Mouse (Mus musculus): ENCODE data around the gene Ankrd65. TPM values are rescaled to one million over a fixed set of nuclear protein-coding genes. Genes with fewer than 3 reads are reported as not detected.

Ankrd65 gene
- polyA plus RNA-seq, 1 experiment from 2014 or later = not detected

DNA sequence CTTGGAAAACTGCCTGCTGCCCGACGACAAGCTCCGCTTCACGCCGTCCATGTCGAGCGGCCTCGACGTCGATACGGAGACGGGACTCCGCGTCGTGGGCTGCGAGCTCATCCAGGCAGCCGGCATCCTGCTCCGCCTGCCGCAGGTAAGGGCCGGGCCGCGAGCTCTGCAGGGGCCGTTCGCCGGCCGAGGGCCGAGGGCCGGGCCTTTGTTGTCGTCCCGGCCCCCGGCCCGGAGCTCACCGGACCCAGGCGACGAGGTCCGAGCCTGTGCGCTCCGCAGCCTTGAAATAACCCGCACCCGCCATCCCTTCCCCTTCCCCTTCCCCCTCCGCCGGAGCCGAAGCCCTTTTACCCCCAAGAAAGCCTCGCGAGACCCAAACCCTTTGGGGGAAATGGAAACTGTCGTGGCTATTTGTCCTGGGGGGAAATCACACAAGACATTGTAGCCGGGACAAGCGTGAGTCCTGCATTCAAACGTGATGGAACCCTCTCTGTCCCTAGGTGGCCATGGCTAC, 22.5 kb downstream of the Ankrd65 start:
- H3K36me3 ChIP-seq (ENCODE audit: control insufficient read depth, insufficient read depth, low read length) = peaks cover 75% of the 10 kb centered on the region
- ATAC-seq (replicated peaks; ENCODE audit: low FRiP score, low TSS enrichment, low read depth) (peak; percentile 44), DNase-seq (ENCODE audit: low spot score) (peak; percentile 73)
- H3K4me1 ChIP-seq (replicated peaks; ENCODE audit: control insufficient read depth, insufficient read depth, low read length) = peaks cover 20% of the 10 kb centered on the region
- peak overlapping the region; percentile 100 for H3K4me3 ChIP-seq (ENCODE audit: low read depth, low read length)
- peak overlapping the region; percentile 93 for H3K27ac ChIP-seq (ENCODE audit: low read depth)
- WGBS = under 1% methylated on average over 47 of the region's 49 CpGs
- no peaks in the 10 kb centered on the region for H3K9me3 ChIP-seq (ENCODE audit: control insufficient read depth, low read length)
- no peaks in the 10 kb centered on the region for H3K27me3 ChIP-seq (replicated peaks; ENCODE audit: control insufficient read depth, insufficient read depth, low read length)
- H3K4me2 ChIP-seq (ENCODE audit: low read length) = peak overlapping the region; percentile 97
- H3K9ac ChIP-seq (ENCODE audit: low read length) = peak overlapping the region; percentile 99

DNA sequence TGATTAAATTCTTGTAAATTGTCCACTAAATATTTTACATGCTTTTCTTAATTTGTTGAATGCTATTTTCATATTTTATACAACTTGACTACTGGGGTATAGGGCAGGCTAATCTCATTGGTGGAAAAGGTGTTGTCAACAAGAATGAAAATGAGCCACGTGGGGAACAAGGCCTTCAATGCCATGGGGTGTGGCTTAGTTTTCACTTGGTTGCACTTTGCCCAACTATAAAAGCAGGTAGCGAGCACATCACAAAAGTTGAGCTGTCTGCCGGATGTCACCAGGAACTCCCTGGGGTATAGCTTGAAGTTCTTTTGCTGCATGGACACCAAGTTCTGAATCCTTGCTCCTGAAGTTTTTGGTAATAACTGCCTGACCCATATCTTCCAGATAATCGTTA, 27.3 kb downstream of the Ankrd65 start:
- peaks cover 91% of the 10 kb centered on the region for H3K36me3 ChIP-seq (ENCODE audit: control insufficient read depth, insufficient read depth, low read length)
- no peak for DNase-seq (ENCODE audit: low spot score)
- 79% methylated on average over 4 of the region's 4 CpGs for WGBS

GRCm38 (mm10) chr4:155821025-155821424, 30.8 kb downstream of the Ankrd65 start:
- no peaks in the 10 kb centered on the region for H3K9me3 ChIP-seq (ENCODE audit: control insufficient read depth, low read length)
- no peak overlapping the region for H3K9ac ChIP-seq (ENCODE audit: low read length)
- no peak overlapping the region for H3K4me2 ChIP-seq (ENCODE audit: low read length)
- no peaks in the 10 kb centered on the region for H3K27me3 ChIP-seq (replicated peaks; ENCODE audit: control insufficient read depth, insufficient read depth, low read length)
- DNase-seq (ENCODE audit: low spot score) (no peak), ATAC-seq (replicated peaks; ENCODE audit: low FRiP score, low TSS enrichment, low read depth) (no peak)
- no peaks in the 10 kb centered on the region for H3K4me1 ChIP-seq (replicated peaks; ENCODE audit: control insufficient read depth, insufficient read depth, low read length)
- WGBS = 72% methylated on average over 7 of the region's 7 CpGs
- H3K4me3 ChIP-seq (ENCODE audit: low read depth, low read length) = no peak overlapping the region
- H3K27ac ChIP-seq (ENCODE audit: low read depth) = no peak overlapping the region
- H3K36me3 ChIP-seq (ENCODE audit: control insufficient read depth, insufficient read depth, low read length) = peaks cover 97% of the 10 kb centered on the region

More for the DNA sequence above, 27.3 kb downstream of the Ankrd65 start:
- H3K27ac ChIP-seq (ENCODE audit: low read depth) = no peak overlapping the region
- H3K9ac ChIP-seq (ENCODE audit: low read length) = no peak overlapping the region
- no peak overlapping the region for H3K4me3 ChIP-seq (ENCODE audit: low read depth, low read length)
- no peaks in the 10 kb centered on the region for H3K27me3 ChIP-seq (replicated peaks; ENCODE audit: control insufficient read depth, insufficient read depth, low read length)
- ATAC-seq (replicated peaks; ENCODE audit: low FRiP score, low TSS enrichment, low read depth) = no peak
- H3K9me3 ChIP-seq (ENCODE audit: control insufficient read depth, low read length) = no peaks in the 10 kb centered on the region
- H3K4me2 ChIP-seq (ENCODE audit: low read length) = no peak overlapping the region
- peaks cover 14% of the 10 kb centered on the region for H3K4me1 ChIP-seq (replicated peaks; ENCODE audit: control insufficient read depth, insufficient read depth, low read length)

- WGBS = 94% methylated on average over 16 of the region's 16 CpGs
- Histone ChIP-seq H3K9ac (ENCODE audit: low read length) (no peak overlapping the region), H3K27me3 (replicated peaks; ENCODE audit: control insufficient read depth, insufficient read depth, low read length) (no peaks in the 10 kb centered on the region), H3K4me3 (ENCODE audit: low read depth, low read length) (no peak overlapping the region), H3K9me3 (ENCODE audit: control insufficient read depth, low read length) (no peaks in the 10 kb centered on the region), H3K27ac (ENCODE audit: low read depth) (no peak overlapping the region), H3K4me1 (replicated peaks; ENCODE audit: control insufficient read depth, insufficient read depth, low read length) (no peaks in the 10 kb centered on the region), H3K36me3 (ENCODE audit: control insufficient read depth, insufficient read depth, low read length) (peaks cover 90% of the 10 kb centered on the region), H3K4me2 (ENCODE audit: low read length) (no peak overlapping the region)
- no peak for ATAC-seq (replicated peaks; ENCODE audit: low FRiP score, low TSS enrichment, low read depth)
- no peak for DNase-seq (ENCODE audit: low spot score)
Observed at GRCm38 (mm10) chr4:155823443-155823842, 33.2 kb downstream of the Ankrd65 start.

DNA sequence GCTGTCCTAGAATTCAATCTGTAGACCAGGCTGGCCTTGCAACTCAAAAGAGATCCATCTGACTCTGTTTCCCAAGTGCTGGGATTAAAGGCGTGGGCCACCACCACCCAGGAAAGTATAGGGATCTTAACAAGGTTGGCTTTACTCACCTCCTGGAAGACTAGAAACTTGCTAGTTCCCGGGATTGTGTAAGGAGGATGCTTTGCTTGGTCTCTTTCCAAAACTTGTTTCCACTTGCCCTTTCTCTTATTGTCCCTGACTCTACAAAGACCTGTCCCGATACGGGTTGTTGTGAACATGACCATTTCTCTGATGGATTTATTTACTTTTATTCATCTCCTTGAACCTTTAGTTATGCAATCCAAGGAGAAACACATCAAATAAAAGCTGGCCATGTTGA, 39.6 kb downstream of the Ankrd65 start:
- DNase-seq (ENCODE audit: low spot score) (no peak), ATAC-seq (replicated peaks; ENCODE audit: low FRiP score, low TSS enrichment, low read depth) (no peak)
- H3K4me1 ChIP-seq (replicated peaks; ENCODE audit: control insufficient read depth, insufficient read depth, low read length) = peaks cover 19% of the 10 kb centered on the region
- H3K9me3 ChIP-seq (ENCODE audit: control insufficient read depth, low read length) = no peaks in the 10 kb centered on the region
- WGBS = 92% methylated on average over 4 of the region's 4 CpGs
- H3K4me2 ChIP-seq (ENCODE audit: low read length) = no peak overlapping the region
- H3K36me3 ChIP-seq (ENCODE audit: control insufficient read depth, insufficient read depth, low read length) = peaks cover 33% of the 10 kb centered on the region
- no peaks in the 10 kb centered on the region for H3K27me3 ChIP-seq (replicated peaks; ENCODE audit: control insufficient read depth, insufficient read depth, low read length)
- H3K9ac ChIP-seq (ENCODE audit: low read length) = no peak overlapping the region
- no peak overlapping the region for H3K4me3 ChIP-seq (ENCODE audit: low read depth, low read length)
- H3K27ac ChIP-seq (ENCODE audit: low read depth) = no peak overlapping the region

GRCm38 (mm10) chr4:155830596-155830995, 40.4 kb downstream of the Ankrd65 start:
- 50% methylated on average over 8 of the region's 8 CpGs for WGBS
- Histone ChIP-seq H3K4me1 (replicated peaks; ENCODE audit: control insufficient read depth, insufficient read depth, low read length) (peaks cover 19% of the 10 kb centered on the region), H3K27ac (ENCODE audit: low read depth) (no peak overlapping the region; the same call in 1 of the 2 replicates), H3K27me3 (replicated peaks; ENCODE audit: control insufficient read depth, insufficient read depth, low read length) (no peaks in the 10 kb centered on the region), H3K36me3 (ENCODE audit: control insufficient read depth, insufficient read depth, low read length) (peaks cover 25% of the 10 kb centered on the region), H3K4me3 (ENCODE audit: low read depth, low read length) (peak overlapping the region; percentile 87), H3K9ac (ENCODE audit: low read length) (peak overlapping the region; percentile 37; the same call in 1 of the 2 replicates), H3K9me3 (ENCODE audit: control insufficient read depth, low read length) (no peaks in the 10 kb centered on the region), H3K4me2 (ENCODE audit: low read length) (peak overlapping the region; percentile 95)
- no peak for ATAC-seq (replicated peaks; ENCODE audit: low FRiP score, low TSS enrichment, low read depth)
- DNase-seq (ENCODE audit: low spot score) = no peak

DNA sequence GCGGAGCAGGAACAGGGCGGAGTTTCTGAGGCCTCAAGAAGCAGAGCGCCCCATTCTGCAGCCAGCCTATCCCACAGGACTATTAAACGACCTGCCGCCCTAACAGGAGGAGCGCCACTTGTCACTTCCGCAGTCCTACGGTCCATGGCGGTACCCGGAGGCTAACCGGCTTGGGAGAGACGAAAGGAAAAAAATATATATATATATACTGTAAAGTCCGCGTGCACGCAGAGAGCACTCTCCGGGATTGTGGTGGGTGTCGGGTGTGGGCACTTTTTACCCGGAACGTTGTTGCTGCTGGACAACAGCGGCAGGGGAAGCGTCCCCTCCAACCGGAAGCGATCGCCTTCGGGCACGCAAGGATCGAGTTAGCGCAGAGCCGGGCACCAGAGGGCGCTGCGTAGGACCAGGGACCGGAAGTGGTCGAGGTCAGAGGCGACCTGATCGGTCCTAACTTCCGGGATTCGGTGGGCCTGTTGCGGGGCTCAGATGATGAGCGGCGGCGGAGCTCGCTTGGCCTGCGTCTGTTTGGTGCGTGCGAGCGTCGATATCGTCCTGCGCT, 41.0 kb downstream of the Ankrd65 start, which contains the start of gene Aurkaip1:
Gene Aurkaip1, plus strand, starts transcription at position 68 of the 562 bp plus-strand sequence.
- H3K36me3 ChIP-seq (ENCODE audit: control insufficient read depth, insufficient read depth, low read length) = peaks cover 23% of the 10 kb centered on the region
- DNase-seq (ENCODE audit: low spot score) = peak; percentile 98
- H3K4me2 ChIP-seq (ENCODE audit: low read length) = peak within 1 kb of the TSS; percentile 95
- H3K27me3 ChIP-seq (replicated peaks; ENCODE audit: control insufficient read depth, insufficient read depth, low read length) = no peaks in the 10 kb centered on the region
- peaks cover 19% of the 10 kb centered on the region for H3K4me1 ChIP-seq (replicated peaks; ENCODE audit: control insufficient read depth, insufficient read depth, low read length)
- H3K9ac ChIP-seq (ENCODE audit: low read length) = peak within 1 kb of the TSS; percentile 77
- under 1% methylated on average over 49 of the region's 49 CpGs for WGBS
- peak; percentile 91 for ATAC-seq (replicated peaks; ENCODE audit: low FRiP score, low TSS enrichment, low read depth)
- H3K27ac ChIP-seq (ENCODE audit: low read depth) = peak within 1 kb of the TSS; percentile 72
- no peaks in the 10 kb centered on the region for H3K9me3 ChIP-seq (ENCODE audit: control insufficient read depth, low read length)
- H3K4me3 ChIP-seq (ENCODE audit: low read depth, low read length) = peak within 1 kb of the TSS; percentile 87

- DNase-seq (ENCODE audit: low spot score) (no peak), ATAC-seq (replicated peaks; ENCODE audit: low FRiP score, low TSS enrichment, low read depth) (no peak; the same call in 1 of the 2 replicates)
- Histone ChIP-seq H3K27ac (ENCODE audit: low read depth) (peak overlapping the region; percentile 72), H3K9ac (ENCODE audit: low read length) (peak overlapping the region; percentile 77), H3K9me3 (ENCODE audit: control insufficient read depth, low read length) (no peaks in the 10 kb centered on the region), H3K36me3 (ENCODE audit: control insufficient read depth, insufficient read depth, low read length) (peaks cover 17% of the 10 kb centered on the region), H3K4me2 (ENCODE audit: low read length) (peak overlapping the region; percentile 95), H3K4me3 (ENCODE audit: low read depth, low read length) (peak overlapping the region; percentile 87), H3K4me1 (replicated peaks; ENCODE audit: control insufficient read depth, insufficient read depth, low read length) (peaks cover 19% of the 10 kb centered on the region), H3K27me3 (replicated peaks; ENCODE audit: control insufficient read depth, insufficient read depth, low read length) (no peaks in the 10 kb centered on the region)
- under 1% methylated on average over 25 of the region's 25 CpGs for WGBS
Observed at GRCm38 (mm10) chr4:155831831-155832230, 41.6 kb downstream of the Ankrd65 start.

DNA sequence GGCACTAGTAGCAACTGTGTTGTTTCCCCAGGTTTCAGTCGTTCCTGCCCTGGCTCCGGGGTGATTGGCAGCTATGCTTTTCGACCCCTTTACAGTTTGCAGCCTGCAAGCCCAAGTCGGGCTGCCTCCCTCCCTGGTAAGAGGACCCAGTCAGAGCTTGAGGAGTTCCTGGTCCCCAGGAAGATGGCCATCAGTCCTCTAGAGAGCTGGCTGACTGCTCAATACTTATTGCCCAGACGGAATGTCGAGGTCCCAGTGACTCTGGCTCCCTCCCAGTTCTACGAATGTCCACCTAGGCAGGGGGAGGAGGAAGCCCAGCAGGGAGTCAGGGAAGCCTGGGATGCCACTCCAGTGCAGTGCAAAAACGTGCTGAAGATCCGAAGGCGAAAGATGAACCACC, 42.1 kb downstream of the Ankrd65 start:
- ATAC-seq (replicated peaks; ENCODE audit: low FRiP score, low TSS enrichment, low read depth) = no peak
- peak overlapping the region; percentile 95 for H3K4me2 ChIP-seq (ENCODE audit: low read length)
- WGBS = 61% methylated on average over 10 of the region's 10 CpGs
- H3K27me3 ChIP-seq (replicated peaks; ENCODE audit: control insufficient read depth, insufficient read depth, low read length) = no peaks in the 10 kb centered on the region
- H3K36me3 ChIP-seq (ENCODE audit: control insufficient read depth, insufficient read depth, low read length) = peaks cover 14% of the 10 kb centered on the region
- peaks cover 21% of the 10 kb centered on the region for H3K4me1 ChIP-seq (replicated peaks; ENCODE audit: control insufficient read depth, insufficient read depth, low read length)
- no peak for DNase-seq (ENCODE audit: low spot score)
- no peaks in the 10 kb centered on the region for H3K9me3 ChIP-seq (ENCODE audit: control insufficient read depth, low read length)
- H3K4me3 ChIP-seq (ENCODE audit: low read depth, low read length) = peak overlapping the region; percentile 87
- no peak overlapping the region for H3K27ac ChIP-seq (ENCODE audit: low read depth)
- H3K9ac ChIP-seq (ENCODE audit: low read length) = peak overlapping the region; percentile 77
